Mouse (Mus musculus) limb, embryonic 11.5 days (tissue): ENCODE data around the gene Fbxw16. TPM values are rescaled to one million over a fixed set of nuclear protein-coding genes. Genes with fewer than 3 reads are reported as not detected.
"Not testable (repeated sequence)": the region's sequence is repeated elsewhere in the genome, so short reads cannot be mapped to it uniquely, and the experiment has no call there.

Experiments used
- ATAC-seq: fragments of 200-750 bp; cut with Nextera tagmentation; 2 replicates; pipeline ENCODE4 v1.8.0; 2017; ENCODE audit warnings: low read depth; ENCODE audit not compliant: insufficient number of reproducible peaks, low FRiP score, low TSS enrichment
- DNase-seq: peaks from one replicate; pipeline ENCODE4 v3.0.0-alpha.2; 2015; ENCODE audit warnings: low spot score
- H3K27ac ChIP-seq: fragments of 300-500 bp; sonication (generic); replicated peaks from 2 replicates; pipeline ENCODE4 v1.5.1; 2014; ENCODE audit warnings: low read depth, mild to moderate bottlenecking, low read length
- H3K27me3 ChIP-seq: fragments of 300-500 bp; sonication (generic); 2 replicates; pipeline ENCODE4 v1.6.1; 2014; ENCODE audit warnings: mild to moderate bottlenecking, low read length, mixed read lengths; ENCODE audit not compliant: control insufficient read depth, insufficient read depth
- H3K36me3 ChIP-seq: fragments of 300-500 bp; sonication (generic); 2 replicates; pipeline ENCODE4 v1.6.1; 2014; ENCODE audit warnings: mild to moderate bottlenecking, low read length, moderate library complexity, mixed read lengths; ENCODE audit not compliant: control insufficient read depth, insufficient read depth
- H3K4me1 ChIP-seq: fragments of 300-500 bp; sonication (generic); 2 replicates; pipeline ENCODE4 v1.6.1; 2014; ENCODE audit warnings: low read length, mixed read lengths; ENCODE audit not compliant: control insufficient read depth, insufficient read depth
- H3K4me2 ChIP-seq: fragments of 300-500 bp; sonication (generic); 2 replicates; pipeline ENCODE4 v1.6.1; 2014; ENCODE audit warnings: low read depth, mild to moderate bottlenecking, moderate library complexity; ENCODE audit not compliant: severe bottlenecking
- H3K4me3 ChIP-seq: fragments of 300-500 bp; sonication (generic); 2 replicates; pipeline ENCODE4 v1.5.1; 2014; ENCODE audit warnings: low read depth, low read length
- H3K9ac ChIP-seq: fragments of 300-500 bp; sonication (generic); 2 replicates; pipeline ENCODE4 v1.6.1; 2014; ENCODE audit warnings: mild to moderate bottlenecking, low read length
- H3K9me3 ChIP-seq: fragments of 300-500 bp; sonication (generic); 2 replicates; pipeline ENCODE4 v1.6.1; 2016; ENCODE audit warnings: low read length; ENCODE audit not compliant: control insufficient read depth
- WGBS: fragments of 180-500 bp; shearing (Covaris S2); extraction: QIAGEN DNeasy Blood & Tissue Kit; methylation state at CpG from one replicate; pipeline ENCODE4 v1.1.7; 2014; 5-methylcytosine and 5-hydroxymethylcytosine counted together
- polyA plus RNA-seq: library from polyadenylated mRNA; unstranded; fragments of >200 nt; fragmentation: Nextera tagmentation; extraction: Ambion mirVana; gene quantifications from 2 replicates; pipeline ENCODE4 v1.2.1, GENCODE M21; 2014

The Fbxw16 gene
- not detected in 2 replicates for polyA plus RNA-seq

- H3K9ac ChIP-seq: no peak within 1 kb of the TSS
- no peaks in the 10 kb centered on the region for H3K4me1 ChIP-seq
- no peak within 1 kb of the TSS for H3K4me3 ChIP-seq
- H3K27me3 ChIP-seq: no peaks in the 10 kb centered on the region
- ATAC-seq: no peak
- no peak within 1 kb of the TSS for H3K27ac ChIP-seq
- H3K9me3 ChIP-seq: no peaks in the 10 kb centered on the region
- H3K4me2 ChIP-seq: no peak within 1 kb of the TSS
- H3K36me3 ChIP-seq: no peaks in the 10 kb centered on the region
- DNase-seq: no peak
These were observed at the start of gene Fbxw16 for GRCm38 (mm10) chr9:109449040-109449439. Gene Fbxw16, minus strand, starts transcription at chr9:109449140.

DNA sequence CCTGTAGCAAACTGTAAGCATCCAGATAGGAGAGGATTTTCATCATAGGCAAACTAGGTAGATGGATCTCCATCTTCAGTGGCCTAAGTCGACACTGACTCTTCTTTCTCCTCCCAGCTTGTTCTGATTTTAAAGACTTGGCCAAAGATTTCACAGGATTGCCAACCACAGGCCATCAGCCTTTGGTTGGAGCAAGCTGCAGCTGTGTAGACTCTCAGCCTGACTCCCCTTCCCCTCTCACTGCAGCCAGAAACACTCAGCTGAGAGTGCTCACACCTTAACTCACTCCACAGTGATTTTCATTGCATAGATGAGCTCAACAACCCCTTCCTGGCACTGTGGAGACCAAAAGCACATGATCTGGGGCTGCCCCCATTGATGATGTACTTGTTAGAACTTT lies 46.8 kb upstream of the Fbxw16 start, which contains the start of gene Fbxw19:
TSS of gene Fbxw19 (minus strand) at position 101 of the 400 bp plus-strand sequence.
- ATAC-seq, DNase-seq, H3K4me1 ChIP-seq, H3K4me2 ChIP-seq, H3K4me3 ChIP-seq, H3K9ac ChIP-seq, H3K27me3 ChIP-seq, H3K27ac ChIP-seq, H3K36me3 ChIP-seq, H3K9me3 ChIP-seq: not testable (repeated sequence)
- 85% methylated on average over 1 of the region's 1 CpGs for WGBS

GRCm38 (mm10) chr9:109432956-109433355 lies 16.0 kb downstream of the Fbxw16 start:
- Histone ChIP-seq H3K4me1 (no peaks in the 10 kb centered on the region), H3K27ac (no peak overlapping the region), H3K9me3 (no peaks in the 10 kb centered on the region), H3K4me3 (no peak overlapping the region), H3K27me3 (no peaks in the 10 kb centered on the region), H3K4me2 (no peak overlapping the region), H3K9ac (no peak overlapping the region), H3K36me3 (no peaks in the 10 kb centered on the region)
- DNase-seq (no peak), ATAC-seq (no peak)
- WGBS: 86% methylated on average over 1 of the region's 1 CpGs

- not testable (repeated sequence) for H3K9ac ChIP-seq, ATAC-seq, H3K27me3 ChIP-seq, H3K27ac ChIP-seq, DNase-seq, H3K4me1 ChIP-seq, H3K9me3 ChIP-seq, H3K4me3 ChIP-seq, H3K36me3 ChIP-seq, H3K4me2 ChIP-seq
- 74% methylated on average over 4 of the region's 4 CpGs for WGBS
These were observed 44.7 kb downstream of the Fbxw16 start, which contains the start of gene Fbxw22 for GRCm38 (mm10) chr9:109404196-109404595. Gene Fbxw22, minus strand, starts transcription at chr9:109404296.

Other genes with a start within 250 kb of the Fbxw16 start
- gene Fbxw20, start 214.4 kb downstream of the Fbxw16 start, polyA plus RNA-seq: not detected in 2 replicates
- gene Fbxw14, start 161.5 kb downstream of the Fbxw16 start, polyA plus RNA-seq: not detected in 2 replicates
- not detected in 2 replicates for gene Fbxw28, start 109.5 kb downstream of the Fbxw16 start, polyA plus RNA-seq
- gene Fbxw22, start 44.8 kb downstream of the Fbxw16 start, polyA plus RNA-seq: not detected in 2 replicates
- gene Fbxw19, start 46.7 kb upstream of the Fbxw16 start, polyA plus RNA-seq: not detected in 2 replicates
- gene Fbxw15, start 119.1 kb upstream of the Fbxw16 start, polyA plus RNA-seq: not detected in 2 replicates
- gene Fbxw24, start 176.9 kb upstream of the Fbxw16 start, polyA plus RNA-seq: not detected in 2 replicates
- not detected in 2 replicates for gene Fbxw25, start 215.5 kb upstream of the Fbxw16 start, polyA plus RNA-seq